Mouse (Mus musculus): ENCODE results near the gene Oat.

DNA sequence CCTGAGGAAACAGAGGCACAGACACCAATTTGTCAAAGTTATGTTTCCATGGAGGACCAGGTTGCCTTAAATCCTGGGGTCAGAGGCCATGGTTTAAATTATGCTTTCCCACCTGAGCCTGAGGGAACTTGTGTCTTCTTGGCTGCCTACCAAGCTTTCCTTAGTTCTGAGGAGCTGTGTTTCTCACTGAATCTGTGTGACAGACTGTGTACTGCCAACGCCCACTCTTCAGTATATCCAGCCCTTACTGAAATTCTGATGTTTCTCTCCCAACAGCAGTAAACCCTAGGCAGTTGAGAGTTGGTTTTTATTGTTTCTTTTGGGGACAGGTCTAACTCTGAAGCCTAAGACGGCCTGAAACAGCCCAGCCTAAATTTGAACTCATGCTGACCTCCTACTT lies 17.6 kb upstream of the Oat start:
- TF ChIP-seq CTCF (IDR thresholded peaks at IDR 0.05; ENCODE audit: borderline replicate concordance, insufficient read depth, low read depth, low read length) = no peak
- no peak for TF ChIP-seq POLR2A (IDR thresholded peaks at IDR 0.05; ENCODE audit: borderline replicate concordance, insufficient read depth, low read length)

Measured in cerebellum, adult 2 months (tissue).